Mouse (Mus musculus) urinary bladder, postnatal 10 days (tissue): Measurements from ENCODE around the gene Nepro.

ENCODE experiments used
- DNase-seq: peaks from one replicate; pipeline ENCODE4 v3.0.0; 2022; ENCODE audit warnings: low spot score

Nepro gene

GRCm38 (mm10) chr16:44724083-44724787, at the start of gene Nepro:
Gene Nepro (plus strand): TSS chr16:44724301.
- DNase-seq, result peak; percentile 73

GRCm38 (mm10) chr16:44676357-44676756, 47.7 kb upstream of the Nepro start:
- DNase-seq, result no peak

GRCm38 (mm10) chr16:44679082-44679481, 45.0 kb upstream of the Nepro start:
- no peak for DNase-seq

GRCm38 (mm10) chr16:44679503-44679971, 44.6 kb upstream of the Nepro start:
- no peak for DNase-seq

- no peak for DNase-seq
Observed at GRCm38 (mm10) chr16:44680756-44681498, 43.2 kb upstream of the Nepro start.

DNA sequence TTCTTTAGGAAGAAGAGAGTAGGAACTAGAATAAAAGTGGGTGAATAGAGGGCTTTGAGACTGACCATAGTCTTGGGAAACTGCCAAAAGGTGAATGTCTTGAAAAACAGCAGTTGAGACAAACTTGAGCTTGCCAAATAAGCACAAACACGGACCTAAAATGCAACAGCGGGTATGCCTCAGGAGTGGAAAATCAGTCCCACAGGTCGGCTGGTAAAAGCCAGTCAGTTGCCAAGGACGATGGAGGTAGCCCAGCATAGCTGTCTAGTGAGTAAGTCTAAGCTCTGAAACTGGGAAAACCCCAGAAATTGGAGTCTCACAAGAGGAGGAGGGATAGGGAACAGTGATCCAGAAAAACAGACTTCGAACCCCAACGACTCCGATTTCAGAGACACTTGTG, 39.5 kb upstream of the Nepro start:
- DNase-seq, result no peak

- no peak for DNase-seq
Observed at GRCm38 (mm10) chr16:44685401-44685800, 38.7 kb upstream of the Nepro start.

GRCm38 (mm10) chr16:44686991-44687718, 36.9 kb upstream of the Nepro start:
- DNase-seq, result no peak

DNA sequence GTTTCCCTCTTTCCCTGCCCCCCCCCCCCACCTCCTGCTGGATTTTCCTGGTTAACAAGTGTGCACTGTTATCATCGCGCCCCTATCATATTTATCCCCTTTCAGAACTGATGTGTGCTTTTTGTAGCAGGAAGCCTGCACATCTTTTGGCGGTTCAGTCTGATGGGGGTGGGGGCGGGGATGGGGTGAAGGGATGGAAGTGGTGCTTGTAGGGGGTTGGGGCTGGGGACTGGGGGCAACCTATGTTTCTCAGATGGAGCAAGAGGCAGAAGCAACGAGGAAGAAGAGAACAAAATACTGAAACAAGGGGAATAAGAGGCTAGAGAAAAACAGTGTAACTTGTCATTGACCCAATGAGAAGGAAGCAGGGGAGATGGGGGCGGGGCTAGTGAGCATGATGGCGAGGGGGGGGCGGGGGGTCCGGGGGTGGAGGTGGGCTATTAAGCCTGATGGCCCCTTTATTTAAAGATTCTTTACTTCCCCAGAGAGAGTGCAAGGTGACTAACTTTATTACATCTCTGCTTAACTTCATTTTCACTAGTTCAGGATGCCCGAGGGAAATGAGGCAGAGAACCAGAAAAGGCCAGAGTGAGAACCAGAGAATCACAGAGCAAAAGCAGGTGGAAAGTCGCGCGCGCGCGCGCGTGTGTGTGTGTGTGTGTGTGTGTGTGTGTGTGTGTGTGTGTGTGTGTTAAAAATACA, 36.2 kb upstream of the Nepro start:
- no peak for DNase-seq

GRCm38 (mm10) chr16:44688507-44688906, 35.6 kb upstream of the Nepro start:
- no peak for DNase-seq

DNA sequence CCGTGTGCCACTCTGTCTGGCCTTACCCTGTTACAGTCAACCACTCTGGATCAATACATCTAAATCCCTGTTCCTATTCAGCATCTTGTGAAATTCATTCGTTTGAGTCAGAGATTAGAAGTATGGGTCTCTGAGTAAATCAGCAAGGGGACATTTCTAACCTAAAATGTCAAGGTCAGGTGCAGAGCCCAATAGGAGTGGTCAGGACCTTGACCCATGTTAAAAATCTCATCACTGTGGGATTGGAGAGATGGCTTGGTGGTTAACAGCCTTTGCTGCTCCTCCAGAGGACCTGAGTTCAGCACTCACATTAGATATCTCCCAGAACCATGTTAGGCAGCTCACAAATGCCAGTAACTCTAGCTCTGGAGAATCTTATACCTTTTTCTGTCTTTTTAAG, 33.6 kb upstream of the Nepro start:
- no peak for DNase-seq

- no peak for DNase-seq
Observed at GRCm38 (mm10) chr16:44691066-44691465, 33.0 kb upstream of the Nepro start.

DNA sequence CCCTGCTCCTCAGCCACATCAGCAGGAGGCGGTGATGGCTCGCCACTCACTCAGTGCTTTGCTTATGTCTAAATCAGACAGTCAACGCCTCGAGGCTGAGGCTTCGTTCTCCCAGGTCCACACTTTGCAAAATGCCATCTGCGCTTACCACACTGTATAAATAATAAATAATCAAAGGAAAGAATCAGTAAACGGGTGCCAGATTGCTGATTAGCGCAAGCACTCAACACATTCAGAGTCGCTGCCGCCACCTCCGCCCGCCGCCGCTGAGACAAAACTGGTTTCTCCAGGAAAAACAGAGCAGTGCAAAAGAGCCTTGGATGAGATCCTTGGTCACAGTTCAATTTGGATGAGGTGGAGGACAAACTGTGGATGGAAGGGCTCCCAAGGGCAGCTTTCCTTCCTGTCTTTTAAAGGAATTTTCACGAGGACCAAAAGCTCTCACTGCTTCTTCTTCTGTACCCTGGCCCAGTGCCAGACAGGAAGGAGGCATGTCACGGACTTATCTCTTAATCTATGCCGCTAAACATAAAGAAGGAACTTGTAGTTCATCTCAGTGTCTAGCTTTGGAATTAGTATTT, 32.5 kb upstream of the Nepro start:
- no peak for DNase-seq

- DNase-seq, result no peak
Observed at GRCm38 (mm10) chr16:44692541-44692940, 31.6 kb upstream of the Nepro start.

GRCm38 (mm10) chr16:44693695-44694094, 30.4 kb upstream of the Nepro start:
- no peak for DNase-seq

DNA sequence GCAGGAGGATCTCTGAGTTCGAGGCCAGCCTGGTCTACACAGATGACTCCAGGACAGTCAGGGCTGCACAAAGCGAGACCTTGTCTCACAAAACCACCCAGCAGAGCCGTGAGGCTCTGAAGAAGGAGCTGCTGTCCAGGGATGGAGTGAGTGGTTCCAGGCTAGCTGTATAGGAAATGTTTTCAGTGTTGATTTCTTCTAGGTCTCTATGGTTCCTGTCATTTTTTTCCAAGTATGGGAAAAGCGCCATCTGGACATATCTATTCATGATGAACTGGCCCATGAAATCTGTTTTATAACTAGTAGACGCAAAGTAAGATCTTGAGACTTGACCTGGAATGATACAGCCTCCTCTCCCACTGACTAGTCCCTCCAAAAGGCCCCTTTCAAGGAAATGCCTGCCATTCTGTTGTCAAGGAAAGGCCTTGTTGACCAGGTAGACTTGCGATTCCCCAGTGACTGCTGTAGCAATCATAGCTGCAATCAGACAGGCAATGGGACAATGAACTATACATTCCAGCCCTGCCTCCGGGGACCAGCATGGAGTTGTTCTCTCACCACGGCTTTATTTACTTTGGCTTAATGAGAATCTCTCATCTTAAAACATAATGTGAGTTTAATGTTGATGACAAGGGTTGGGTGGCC, 28.8 kb upstream of the Nepro start:
- no peak for DNase-seq

- DNase-seq, result no peak
Observed at GRCm38 (mm10) chr16:44695859-44696620, 28.1 kb upstream of the Nepro start.

GRCm38 (mm10) chr16:44697473-44698205, 26.5 kb upstream of the Nepro start:
- no peak for DNase-seq

DNA sequence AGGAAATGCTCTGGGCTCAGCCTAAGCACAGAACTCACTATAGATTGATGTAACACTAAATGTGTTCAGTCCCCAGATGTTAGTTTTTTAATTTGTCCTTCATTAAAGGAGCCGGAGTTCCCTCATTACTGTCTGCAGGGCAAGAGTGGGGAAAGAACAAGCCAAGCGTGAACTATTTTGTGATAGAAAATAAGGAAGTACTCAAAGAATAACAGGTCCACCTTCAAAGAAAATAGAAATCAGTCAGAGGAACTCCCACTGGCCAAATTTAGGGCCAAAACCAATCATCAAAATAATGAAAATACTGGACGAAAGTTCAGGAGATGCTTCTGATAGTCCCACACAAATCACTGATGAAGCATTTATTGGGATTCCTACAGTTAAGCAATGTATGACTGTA, 22.9 kb upstream of the Nepro start:
- DNase-seq, result no peak

DNA sequence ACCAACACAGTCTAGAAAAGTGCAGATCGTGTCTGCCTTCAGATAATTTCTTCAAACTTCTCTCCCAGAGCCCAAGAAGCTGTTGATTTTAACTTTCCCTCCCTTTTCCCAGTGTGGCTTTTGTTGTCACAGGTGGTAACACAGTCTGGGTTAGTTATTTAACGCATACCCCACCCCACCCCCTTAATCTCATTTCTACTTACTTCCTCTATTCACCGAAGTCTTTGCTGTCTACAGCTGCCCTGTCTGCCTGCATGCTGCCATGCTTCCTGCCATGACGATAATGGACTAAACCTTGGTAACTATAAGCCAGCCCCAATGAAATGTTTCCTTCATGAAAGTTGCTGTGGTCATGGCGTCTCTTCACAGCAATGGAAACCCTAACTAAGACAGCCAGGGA, 21.8 kb upstream of the Nepro start:
- no peak for DNase-seq
